Mouse (Mus musculus) NIH3T3 (cell line): ENCODE data around the gene Olfr1497.
A peak's percentile ranks its signal among the peaks of the same experiment; 100 is the strongest.
"Not testable (repeated sequence)": the region's sequence is repeated elsewhere in the genome, so short reads cannot be mapped to it uniquely, and the experiment has no call there.

Experiments
- DNase-seq: peaks from one replicate; pipeline ENCODE4 v3.0.0-alpha.2; 2012; ENCODE audit warnings: low read depth

Gene Olfr1497

DNA sequence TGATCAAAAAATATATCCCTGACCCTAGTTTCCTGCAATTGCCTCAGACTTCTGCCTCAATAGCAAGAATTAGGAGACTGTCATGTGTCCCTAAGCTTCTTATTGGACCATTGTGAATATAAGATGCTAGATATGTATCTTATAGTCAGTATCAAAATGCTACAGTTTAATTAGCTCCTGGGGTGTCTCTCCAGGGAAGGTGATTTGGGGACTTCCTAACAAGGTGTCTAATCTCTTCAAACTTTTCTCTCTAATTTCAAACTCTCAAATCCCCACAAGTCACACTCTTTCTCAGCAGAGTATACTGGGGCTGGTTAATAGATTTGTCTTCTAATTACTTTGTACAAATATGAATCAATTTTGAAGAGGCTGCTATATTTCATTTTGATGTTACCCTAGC is at the start of gene Olfr1497:
TSS of gene Olfr1497 (minus strand) at position 101 of the 400 bp plus-strand sequence.
- no peak for DNase-seq

GRCm38 (mm10) chr19:13830388-13830787 is 32.4 kb upstream of the Olfr1497 start, which contains the start of gene Olfr1500:
TSS of gene Olfr1500 (minus strand) at chr19:13830488.
- DNase-seq = no peak

- no peak for DNase-seq
These were observed 30.4 kb upstream of the Olfr1497 start for GRCm38 (mm10) chr19:13828447-13828846.

- DNase-seq = no peak
These were observed 22.8 kb upstream of the Olfr1497 start for GRCm38 (mm10) chr19:13820847-13821246.

DNA sequence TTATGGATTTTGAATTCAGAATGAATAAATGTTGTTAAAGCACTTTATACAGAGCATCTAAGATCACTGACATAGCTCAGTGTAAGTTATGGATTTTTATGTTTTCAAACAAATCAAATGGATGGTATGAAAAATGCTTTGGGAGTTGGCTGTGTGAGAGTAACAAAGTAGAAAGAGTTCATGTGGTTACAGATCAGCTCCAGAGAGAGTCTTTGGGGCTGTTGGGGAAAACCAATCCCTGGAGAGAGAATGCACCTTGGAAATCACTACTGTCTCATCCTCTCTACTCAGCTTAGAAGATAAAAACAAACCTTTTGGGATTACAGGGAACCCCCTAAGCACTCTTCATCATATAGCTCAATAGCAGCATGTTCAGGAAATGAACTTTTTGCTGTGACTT is 21.3 kb upstream of the Olfr1497 start, which contains the start of gene Olfr1499:
TSS of gene Olfr1499 (minus strand) at position 101 of the 400 bp plus-strand sequence.
- no peak for DNase-seq

GRCm38 (mm10) chr19:13818827-13819226 is 20.8 kb upstream of the Olfr1497 start:
- DNase-seq = peak; percentile 59

GRCm38 (mm10) chr19:13812823-13813222 is 14.8 kb upstream of the Olfr1497 start:
- DNase-seq = no peak

DNA sequence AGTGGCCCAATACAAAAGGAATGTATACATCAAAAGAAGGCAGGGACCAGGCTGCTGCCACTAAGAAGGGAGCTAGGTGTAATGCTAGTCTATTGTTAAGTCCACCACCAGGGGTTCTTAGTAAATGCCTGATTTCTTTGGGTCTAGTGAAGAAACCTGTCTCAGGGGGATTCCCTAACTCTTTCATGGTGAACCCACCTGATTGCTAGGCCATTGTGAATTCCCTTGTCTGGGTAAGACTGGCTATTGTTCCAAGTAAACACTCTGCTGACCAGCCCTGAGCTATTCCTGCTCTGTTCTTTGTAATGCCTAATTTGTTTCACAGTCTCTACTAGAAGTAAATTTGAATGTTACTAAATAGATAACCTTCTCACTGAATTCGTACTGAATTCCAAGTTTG is 7.5 kb upstream of the Olfr1497 start:
- DNase-seq = not testable (repeated sequence)

DNA sequence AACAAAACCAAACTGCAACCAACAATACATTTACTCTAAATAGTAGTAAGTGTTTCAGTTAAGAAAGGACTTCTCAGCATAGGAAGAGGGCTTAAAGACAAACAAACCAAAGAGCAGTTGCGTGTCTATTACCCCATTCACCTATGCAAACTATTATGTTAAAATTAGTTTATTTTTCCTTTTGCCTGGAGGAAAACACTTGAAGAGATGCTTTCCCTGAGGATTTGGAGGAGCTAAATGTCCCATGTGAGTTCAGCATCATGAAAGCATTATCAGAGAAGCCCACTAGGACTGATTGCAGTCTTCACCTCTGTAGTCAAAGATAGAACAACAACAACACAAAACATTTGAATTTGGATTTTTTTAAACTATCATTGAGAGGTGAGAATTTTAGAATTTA is 20.4 kb downstream of the Olfr1497 start, which contains the start of gene Olfr1496:
TSS of gene Olfr1496 (plus strand) at position 301 of the 400 bp plus-strand sequence.
- no peak for DNase-seq

DNA sequence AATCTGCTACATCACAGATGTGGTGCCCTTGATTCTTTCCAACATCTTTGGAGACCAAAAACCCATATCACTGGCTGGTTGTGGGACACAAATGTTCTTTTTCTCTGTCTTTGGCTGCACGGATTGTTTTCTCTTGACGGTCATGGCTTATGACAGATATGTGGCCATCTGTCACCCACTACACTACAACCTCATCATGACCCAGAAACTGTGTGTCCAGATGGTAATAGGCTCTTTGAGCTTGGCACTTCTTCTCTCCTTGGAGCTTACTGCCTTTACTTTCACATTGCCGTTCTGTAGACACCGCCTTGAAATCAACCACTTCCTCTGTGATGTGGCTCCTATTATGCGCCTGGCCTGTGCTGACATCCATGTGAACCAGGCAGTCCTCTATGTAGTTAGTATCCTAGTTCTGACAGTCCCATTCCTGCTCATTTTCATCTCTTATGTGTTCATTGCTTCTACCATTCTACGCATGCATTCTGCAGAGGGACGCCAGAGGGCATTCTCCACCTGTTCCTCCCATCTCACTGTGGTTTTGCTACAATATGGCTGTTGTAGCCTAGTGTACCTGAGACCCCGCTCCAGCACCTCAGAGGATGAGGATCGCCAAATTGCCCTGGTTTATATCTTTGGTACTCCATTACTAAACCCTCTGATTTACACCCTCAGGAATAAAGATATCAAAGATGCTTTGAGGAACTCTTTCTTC is 29.3 kb downstream of the Olfr1497 start:
- no peak for DNase-seq

DNA sequence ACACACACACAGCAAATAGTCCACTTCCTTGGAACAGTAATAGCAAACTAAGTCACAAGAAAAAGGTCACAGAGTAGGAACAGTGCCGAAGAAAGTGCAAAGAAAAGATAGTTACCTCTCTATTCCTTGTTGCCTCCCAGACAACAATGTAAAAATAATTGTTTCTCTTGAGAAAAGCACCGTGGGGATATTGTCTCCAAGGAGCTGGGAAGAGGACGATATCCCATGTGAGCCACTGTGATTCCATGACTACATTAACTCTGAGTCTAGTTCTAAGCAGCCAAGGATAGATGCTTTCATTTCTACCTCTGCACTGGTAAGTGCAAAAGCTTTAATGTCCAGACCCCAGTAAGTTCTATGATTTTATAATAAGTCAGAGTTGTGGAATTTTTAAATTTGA is 33.7 kb downstream of the Olfr1497 start, which contains the start of gene Olfr1495:
TSS of gene Olfr1495 (plus strand) at position 301 of the 400 bp plus-strand sequence.
- no peak for DNase-seq

GRCm38 (mm10) chr19:13749366-13749765 is 48.6 kb downstream of the Olfr1497 start:
- DNase-seq = no peak
